Mouse (Mus musculus): ENCODE measurements at regions not wholly inside any gene's neighbourhood (a gene's known extent, or its start where the extent isn't known, plus 50 kb on each side); places are given as distances from the start of the nearest gene placed in this dataset.

GRCm38 (mm10) chr13:119268301-119268675 lies 160.1 kb upstream of the Paip1 start:
- no peaks in the 10 kb centered on the region for H3K27me3 ChIP-seq (replicated peaks)
- no peaks in the 10 kb centered on the region for H3K36me3 ChIP-seq
- H3K4me1 ChIP-seq, result no peaks in the 10 kb centered on the region
- WGBS, result 84% methylated on average over 10 of the region's 10 CpGs
- H3K27ac ChIP-seq (replicated peaks), result no peak overlapping the region
- no peak overlapping the region for H3K4me2 ChIP-seq
- ATAC-seq (ENCODE audit: extremely low read depth, insufficient number of reproducible peaks, low FRiP score, low TSS enrichment), result no peak
- no peak overlapping the region for H3K9ac ChIP-seq
- H3K4me3 ChIP-seq, result no peak overlapping the region
- no peaks in the 10 kb centered on the region for H3K9me3 ChIP-seq

- H3K9ac ChIP-seq, result no peak overlapping the region
- H3K4me1 ChIP-seq, result 0 out of 2 replicates have a peak, but pooled peaks cover 3% of the 10 kb centered on the region
- 77% methylated on average over 4 of the region's 4 CpGs for WGBS
- no peaks in the 10 kb centered on the region for H3K36me3 ChIP-seq
- no peak overlapping the region for H3K27ac ChIP-seq (replicated peaks)
- ATAC-seq (ENCODE audit: extremely low read depth, insufficient number of reproducible peaks, low FRiP score, low TSS enrichment), result no peak
- no peak overlapping the region for H3K4me3 ChIP-seq
- H3K9me3 ChIP-seq, result no peaks in the 10 kb centered on the region
- H3K4me2 ChIP-seq, result no peak overlapping the region
- H3K27me3 ChIP-seq (replicated peaks), result no peaks in the 10 kb centered on the region
Measured at GRCm38 (mm10) chr13:119275500-119275899, 152.9 kb upstream of the Paip1 start.

GRCm38 (mm10) chr13:119277308-119277948 lies 151.0 kb upstream of the Paip1 start:
- Histone ChIP-seq H3K4me3 (no peak overlapping the region), H3K4me1 (0 out of 2 replicates have a peak, but pooled peaks cover 3% of the 10 kb centered on the region), H3K27me3 (replicated peaks) (no peaks in the 10 kb centered on the region), H3K4me2 (peak overlapping the region; percentile 16; the same call in 1 of the 2 replicates), H3K9me3 (no peaks in the 10 kb centered on the region), H3K27ac (replicated peaks) (no peak overlapping the region), H3K9ac (no peak overlapping the region), H3K36me3 (no peaks in the 10 kb centered on the region)
- 47% methylated on average over 13 of the region's 13 CpGs for WGBS
- no peak for ATAC-seq (ENCODE audit: extremely low read depth, insufficient number of reproducible peaks, low FRiP score, low TSS enrichment)

- Histone ChIP-seq H3K27me3 (replicated peaks) (no peaks in the 10 kb centered on the region), H3K4me2 (no peak overlapping the region), H3K27ac (replicated peaks) (no peak overlapping the region), H3K36me3 (no peaks in the 10 kb centered on the region), H3K4me3 (no peak overlapping the region), H3K4me1 (0 out of 2 replicates have a peak, but pooled peaks cover 3% of the 10 kb centered on the region), H3K9ac (no peak overlapping the region), H3K9me3 (no peaks in the 10 kb centered on the region)
- no peak for ATAC-seq (ENCODE audit: extremely low read depth, insufficient number of reproducible peaks, low FRiP score, low TSS enrichment)
- WGBS, result 86% methylated on average over 8 of the region's 8 CpGs
Measured at GRCm38 (mm10) chr13:119279449-119279848, 149.0 kb upstream of the Paip1 start.

- Histone ChIP-seq H3K4me1 (0 out of 2 replicates have a peak, but pooled peaks cover 3% of the 10 kb centered on the region), H3K4me3 (no peak overlapping the region), H3K27me3 (replicated peaks) (no peaks in the 10 kb centered on the region), H3K9me3 (no peaks in the 10 kb centered on the region), H3K36me3 (no peaks in the 10 kb centered on the region), H3K9ac (no peak overlapping the region), H3K4me2 (no peak overlapping the region), H3K27ac (replicated peaks) (no peak overlapping the region)
- WGBS, result 75% methylated on average over 5 of the region's 5 CpGs
- no peak for ATAC-seq (ENCODE audit: extremely low read depth, insufficient number of reproducible peaks, low FRiP score, low TSS enrichment)
Measured at GRCm38 (mm10) chr13:119280622-119281021, 147.8 kb upstream of the Paip1 start.

- ATAC-seq (ENCODE audit: extremely low read depth, insufficient number of reproducible peaks, low FRiP score, low TSS enrichment), result no peak
- Histone ChIP-seq H3K36me3 (no peaks in the 10 kb centered on the region), H3K9ac (no peak overlapping the region), H3K4me1 (no peaks in the 10 kb centered on the region), H3K4me2 (no peak overlapping the region), H3K4me3 (no peak overlapping the region), H3K27me3 (replicated peaks) (no peaks in the 10 kb centered on the region), H3K27ac (replicated peaks) (no peak overlapping the region), H3K9me3 (no peaks in the 10 kb centered on the region)
- WGBS, result 46% methylated on average over 6 of the region's 6 CpGs
Measured at GRCm38 (mm10) chr13:119283448-119283847, 145.0 kb upstream of the Paip1 start.

GRCm38 (mm10) chr13:119309238-119309637 lies 119.2 kb upstream of the Paip1 start:
- Histone ChIP-seq H3K9me3 (no peaks in the 10 kb centered on the region), H3K4me1 (no peaks in the 10 kb centered on the region), H3K36me3 (no peaks in the 10 kb centered on the region), H3K9ac (no peak overlapping the region), H3K27me3 (replicated peaks) (no peaks in the 10 kb centered on the region), H3K4me2 (no peak overlapping the region), H3K4me3 (no peak overlapping the region), H3K27ac (replicated peaks) (no peak overlapping the region)
- no peak for ATAC-seq (ENCODE audit: extremely low read depth, insufficient number of reproducible peaks, low FRiP score, low TSS enrichment)
- 72% methylated on average over 1 of the region's 1 CpGs for WGBS

- no peak for ATAC-seq (ENCODE audit: extremely low read depth, insufficient number of reproducible peaks, low FRiP score, low TSS enrichment)
- no peak overlapping the region for H3K9ac ChIP-seq
- no peaks in the 10 kb centered on the region for H3K9me3 ChIP-seq
- H3K36me3 ChIP-seq, result no peaks in the 10 kb centered on the region
- no peaks in the 10 kb centered on the region for H3K4me1 ChIP-seq
- H3K4me2 ChIP-seq, result no peak overlapping the region
- 75% methylated on average over 3 of the region's 3 CpGs for WGBS
- H3K27ac ChIP-seq (replicated peaks), result no peak overlapping the region
- no peak overlapping the region for H3K4me3 ChIP-seq
- H3K27me3 ChIP-seq (replicated peaks), result no peaks in the 10 kb centered on the region
Measured at GRCm38 (mm10) chr13:119310013-119310412, 118.4 kb upstream of the Paip1 start.

- WGBS, result 58% methylated on average over 3 of the region's 3 CpGs
- H3K4me1 ChIP-seq, result no peaks in the 10 kb centered on the region
- H3K9ac ChIP-seq, result no peak overlapping the region
- no peak overlapping the region for H3K27ac ChIP-seq (replicated peaks)
- H3K36me3 ChIP-seq, result no peaks in the 10 kb centered on the region
- no peaks in the 10 kb centered on the region for H3K27me3 ChIP-seq (replicated peaks)
- H3K4me3 ChIP-seq, result no peak overlapping the region
- no peak for ATAC-seq (ENCODE audit: extremely low read depth, insufficient number of reproducible peaks, low FRiP score, low TSS enrichment)
- no peaks in the 10 kb centered on the region for H3K9me3 ChIP-seq
- H3K4me2 ChIP-seq, result no peak overlapping the region
Measured at GRCm38 (mm10) chr13:119314356-119314755, 114.0 kb upstream of the Paip1 start.

- H3K36me3 ChIP-seq, result no peaks in the 10 kb centered on the region
- no peak overlapping the region for H3K4me3 ChIP-seq
Measured at GRCm38 (mm10) chr13:119318358-119318757, 110.0 kb upstream of the Paip1 start.

GRCm38 (mm10) chr13:119325510-119325909 lies 102.9 kb upstream of the Paip1 start:
- H3K27ac ChIP-seq (replicated peaks), result no peak overlapping the region
- H3K4me2 ChIP-seq, result no peak overlapping the region
- WGBS, result 87% methylated on average over 2 of the region's 2 CpGs
- H3K9ac ChIP-seq, result no peak overlapping the region
- H3K27me3 ChIP-seq (replicated peaks), result no peaks in the 10 kb centered on the region
- no peaks in the 10 kb centered on the region for H3K4me1 ChIP-seq
- ATAC-seq (ENCODE audit: extremely low read depth, insufficient number of reproducible peaks, low FRiP score, low TSS enrichment), result no peak
- H3K4me3 ChIP-seq, result no peak overlapping the region
- no peaks in the 10 kb centered on the region for H3K9me3 ChIP-seq
- no peaks in the 10 kb centered on the region for H3K36me3 ChIP-seq

More at GRCm38 (mm10) chr13:119318358-119318757, 110.0 kb upstream of the Paip1 start:
- Histone ChIP-seq H3K27ac (replicated peaks) (no peak overlapping the region), H3K4me1 (no peaks in the 10 kb centered on the region), H3K4me2 (no peak overlapping the region), H3K9me3 (no peaks in the 10 kb centered on the region), H3K9ac (no peak overlapping the region), H3K27me3 (replicated peaks) (no peaks in the 10 kb centered on the region)
- ATAC-seq (ENCODE audit: extremely low read depth, insufficient number of reproducible peaks, low FRiP score, low TSS enrichment), result no peak
- WGBS, result 67% methylated on average over 1 of the region's 1 CpGs

GRCm38 (mm10) chr13:119326877-119327625 lies 101.3 kb upstream of the Paip1 start:
- Histone ChIP-seq H3K9ac (no peak overlapping the region), H3K4me1 (no peaks in the 10 kb centered on the region), H3K36me3 (no peaks in the 10 kb centered on the region; the same call in 1 of the 2 replicates), H3K9me3 (no peaks in the 10 kb centered on the region), H3K4me2 (no peak overlapping the region), H3K27ac (replicated peaks) (no peak overlapping the region), H3K4me3 (no peak overlapping the region), H3K27me3 (replicated peaks) (no peaks in the 10 kb centered on the region)
- no peak for ATAC-seq (ENCODE audit: extremely low read depth, insufficient number of reproducible peaks, low FRiP score, low TSS enrichment)
- 67% methylated on average over 5 of the region's 5 CpGs for WGBS

Measured in heart, embryonic 13.5 days (tissue).